Mouse (Mus musculus): Measurements from ENCODE around the gene Hist1h2ah.

The Hist1h2ah gene

GRCm38 (mm10) chr13:22005605-22006333, 29.6 kb downstream of the Hist1h2ah start:
- ChIA-PET CTCF (interaction anchor here in 3 of 4 experiments (0.6 to 2.1 kb wide), 10 partner anchors 9 to 178 kb away, joined by 3 to 7 read pairs (median 3); no protein-coding TSS in a partner anchor), POLR2A (interaction anchor here (0.6 to 4.0 kb wide), 39 partner anchors 9 to 1678 kb away, joined by 3 to 47 read pairs (median 4); partner anchors contain the start of genes Hist1h2ah (in 3 of the 4), Hist1h2bk (in 3 of the 4), Hist1h2ag (in 2 of the 4) and Hist1h2bj (in 2 of the 4))

- ChIA-PET POLR2A (interaction anchor here in 2 of 4 experiments (0.6 to 1.2 kb wide), 6 partner anchors 12 to 1408 kb away, joined by 3 to 5 read pairs (median 4); partner anchors contain the start of genes Pom121l2 (in 2 of the 2) and Hist1h2ag (in 1 of the 2)), CTCF (no interaction called here)
These were observed 33.5 kb downstream of the Hist1h2ah start for GRCm38 (mm10) chr13:22001823-22002222.

GRCm38 (mm10) chr13:22001346-22001745, 34.0 kb downstream of the Hist1h2ah start:
- CTCF ChIA-PET = no interaction called here
- POLR2A ChIA-PET = interaction anchor here in 2 of 4 experiments (0.9 to 1.6 kb wide), 4 partner anchors 12 to 21 kb away, joined by 3 to 5 read pairs (median 4); partner anchors contain the start of gene Pom121l2 (in 2 of the 2)

- CTCF ChIA-PET = interaction anchor here in 1 of 4 experiments (0.6 kb wide), 1 partner anchor 178 kb away, joined by 7 read pairs; no protein-coding TSS in a partner anchor
- POLR2A ChIA-PET = interaction anchor here in 1 of 4 experiments (0.9 to 1.7 kb wide), 4 partner anchors 11 to 36 kb away, joined by 3 to 7 read pairs (median 5); partner anchors contain the start of genes Hist1h2ah, Hist1h2bk, Pom121l2 and Prss16
These were observed 36.2 kb downstream of the Hist1h2ah start for GRCm38 (mm10) chr13:21999147-21999546.

GRCm38 (mm10) chr13:21998412-21998811, 37.0 kb downstream of the Hist1h2ah start:
- CTCF ChIA-PET = no interaction called here
- POLR2A ChIA-PET = no interaction called here

- POLR2A ChIA-PET = interaction anchor here in 1 of 4 experiments (1.4 to 2.5 kb wide), 2 partner anchors 16 to 36 kb away, joined by 5 to 11 read pairs; partner anchors contain the start of gene Pom121l2
- CTCF ChIA-PET = no interaction called here
These were observed 37.5 kb downstream of the Hist1h2ah start for GRCm38 (mm10) chr13:21997821-21998220.

- ChIA-PET CTCF (no interaction called here), POLR2A (interaction anchor here in 2 of 4 experiments (1.4 to 3.2 kb wide), 7 partner anchors 9 to 46 kb away, joined by 4 to 23 read pairs (median 6); partner anchors contain the start of genes Hist1h2ag (in 1 of the 2), Hist1h2bj (in 1 of the 2) and Pom121l2 (in 1 of the 2))
These were observed 38.1 kb downstream of the Hist1h2ah start for GRCm38 (mm10) chr13:21997201-21997820.

GRCm38 (mm10) chr13:21996840-21997185, 38.6 kb downstream of the Hist1h2ah start:
- ChIA-PET CTCF (interaction anchor here in 1 of 4 experiments (0.8 kb wide), 1 partner anchor 9 kb away, joined by 3 read pairs; no protein-coding TSS in a partner anchor), POLR2A (interaction anchor here in 3 of 4 experiments (0.6 to 3.2 kb wide), 15 partner anchors 9 to 388 kb away, joined by 3 to 23 read pairs (median 6); partner anchors contain the start of genes Hist1h2ag (in 1 of the 3), Hist1h2ah (in 1 of the 3), Hist1h2bj (in 1 of the 3) and Hist1h2bk (in 1 of the 3))

GRCm38 (mm10) chr13:21996101-21996839, 39.1 kb downstream of the Hist1h2ah start:
- ChIA-PET POLR2A (interaction anchor here in 3 of 4 experiments (0.6 to 3.2 kb wide), 35 partner anchors 9 to 1589 kb away, joined by 3 to 23 read pairs (median 5); partner anchors contain the start of genes Hist1h2ag (in 2 of the 3), Hist1h2ah (in 2 of the 3), Hist1h2bj (in 2 of the 3) and Hist1h2bk (in 2 of the 3)), CTCF (interaction anchor here (0.6 to 1.9 kb wide), 17 partner anchors 9 to 1499 kb away, joined by 3 to 7 read pairs (median 4); partner anchors contain the start of gene Pom121l2 (in 1 of the 4))

GRCm38 (mm10) chr13:21995331-21995914, 39.9 kb downstream of the Hist1h2ah start:
- CTCF ChIA-PET = interaction anchor here (0.6 to 1.9 kb wide), 16 partner anchors 10 to 1500 kb away, joined by 3 to 7 read pairs (median 4); partner anchors contain the start of gene Pom121l2 (in 1 of the 4)

GRCm38 (mm10) chr13:21994896-21995295, 40.5 kb downstream of the Hist1h2ah start:
- ChIA-PET POLR2A (interaction anchor here in 3 of 4 experiments (1.0 to 3.2 kb wide), 19 partner anchors 11 to 1560 kb away, joined by 3 to 23 read pairs (median 5); partner anchors contain the start of genes Hist1h2ah (in 2 of the 3), Hist1h2bk (in 2 of the 3), Hist1h2ag (in 1 of the 3) and Hist1h2an (in 1 of the 3)), CTCF (interaction anchor here in 3 of 4 experiments (0.9 to 1.9 kb wide), 6 partner anchors 10 to 1454 kb away, joined by 3 to 7 read pairs (median 4); no protein-coding TSS in a partner anchor)

More at GRCm38 (mm10) chr13:21995331-21995914, 39.9 kb downstream of the Hist1h2ah start:
- POLR2A ChIA-PET = interaction anchor here in 3 of 4 experiments (0.6 to 3.2 kb wide), 33 partner anchors 10 to 1589 kb away, joined by 3 to 23 read pairs (median 5); partner anchors contain the start of genes Hist1h2ag (in 2 of the 3), Hist1h2ah (in 2 of the 3), Hist1h2bj (in 2 of the 3) and Hist1h2bk (in 2 of the 3)

GRCm38 (mm10) chr13:21993957-21994738, 41.2 kb downstream of the Hist1h2ah start:
- CTCF ChIA-PET = interaction anchor here in 1 of 4 experiments (1.9 kb wide), 1 partner anchor 11 kb away, joined by 7 read pairs; no protein-coding TSS in a partner anchor
- POLR2A ChIA-PET = interaction anchor here in 1 of 4 experiments (1.3 to 3.2 kb wide), 2 partner anchors 13 to 111 kb away, joined by 4 to 22 read pairs; no protein-coding TSS in a partner anchor

- POLR2A ChIA-PET = interaction anchor here in 3 of 4 experiments (0.7 to 2.5 kb wide), 12 partner anchors 9 to 1691 kb away, joined by 3 to 9 read pairs (median 3); partner anchors contain the start of genes Hist1h2ac (in 1 of the 3), Hist1h2ag (in 1 of the 3), Hist1h2bc (in 1 of the 3) and Hist1h2bj (in 1 of the 3)
- CTCF ChIA-PET = interaction anchor here in 1 of 4 experiments (0.6 kb wide), 1 partner anchor 1054 kb away, joined by 3 read pairs; no protein-coding TSS in a partner anchor
These were observed 42.8 kb downstream of the Hist1h2ah start for GRCm38 (mm10) chr13:21992550-21992949.
